Mouse (Mus musculus): ENCODE measurements at regions not wholly inside any gene's neighbourhood (a gene's known extent, or its start where the extent isn't known, plus 50 kb on each side); places are given as distances from the start of the nearest gene placed in this dataset.

- TF ChIP-seq CTCF (IDR thresholded peaks at IDR 0.05; ENCODE audit: low read depth): no peak
- TF ChIP-seq EP300 (optimal IDR thresholded peaks at IDR 0.05): no peak
Observed at GRCm38 (mm10) chr9:61776446-61776845, 137.9 kb downstream of the Rplp1 start.

All from stomach, postnatal 0 days (tissue).